Mouse (Mus musculus): ENCODE measurements around the gene Myrfl. TPM values are rescaled to one million over a fixed set of nuclear protein-coding genes. Genes with fewer than 3 reads are reported as not detected.
A peak's percentile ranks its signal among the peaks of the same experiment; 100 is the strongest.

Myrfl gene
- polyA plus RNA-seq, 1 experiment from 2014 or later: 0.28 TPM

GRCm38 (mm10) chr10:116755881-116756581 is 140.7 kb downstream of the Myrfl start:
- H3K27me3 ChIP-seq (replicated peaks): no peaks in the 10 kb centered on the region
- H3K27ac ChIP-seq (ENCODE audit: poor library complexity, severe bottlenecking): no peak overlapping the region
- ATAC-seq (ENCODE audit: insufficient number of reproducible peaks, low FRiP score): no peak
- no peaks in the 10 kb centered on the region for H3K36me3 ChIP-seq
- H3K4me1 ChIP-seq (replicated peaks): peaks cover 28% of the 10 kb centered on the region
- H3K9me3 ChIP-seq (replicated peaks): no peaks in the 10 kb centered on the region
- H3K4me2 ChIP-seq: no peak overlapping the region
- no peak overlapping the region for H3K4me3 ChIP-seq
- 53% methylated on average over 10 of the region's 10 CpGs for WGBS
- no peak overlapping the region for H3K9ac ChIP-seq

- no peaks in the 10 kb centered on the region for H3K9me3 ChIP-seq (replicated peaks)
- H3K9ac ChIP-seq: no peak overlapping the region
- H3K4me1 ChIP-seq (replicated peaks): peaks cover 37% of the 10 kb centered on the region
- no peak overlapping the region for H3K27ac ChIP-seq (ENCODE audit: poor library complexity, severe bottlenecking)
- H3K4me3 ChIP-seq: no peak overlapping the region
- no peak overlapping the region for H3K4me2 ChIP-seq
- no peaks in the 10 kb centered on the region for H3K27me3 ChIP-seq (replicated peaks)
- no peaks in the 10 kb centered on the region for H3K36me3 ChIP-seq
- no peak for ATAC-seq (ENCODE audit: insufficient number of reproducible peaks, low FRiP score)
- WGBS: 81% methylated on average over 11 of the region's 11 CpGs
These were observed 141.8 kb downstream of the Myrfl start for GRCm38 (mm10) chr10:116754940-116755339.

- Histone ChIP-seq H3K4me2 (peak overlapping the region; percentile 52), H3K9ac (no peak overlapping the region), H3K9me3 (replicated peaks) (peaks cover 6% of the 10 kb centered on the region; the same call in 1 of the 2 replicates), H3K27me3 (replicated peaks) (no peaks in the 10 kb centered on the region), H3K27ac (ENCODE audit: poor library complexity, severe bottlenecking) (no peak overlapping the region; the same call in 1 of the 2 replicates), H3K4me3 (peak overlapping the region; percentile 17; the same call in 1 of the 2 replicates), H3K4me1 (replicated peaks) (peaks cover 30% of the 10 kb centered on the region), H3K36me3 (no peaks in the 10 kb centered on the region)
- 13% methylated on average over 14 of the region's 14 CpGs for WGBS
- ATAC-seq (ENCODE audit: insufficient number of reproducible peaks, low FRiP score): peak; percentile 52; the same call in 1 of the 2 replicates
These were observed 145.8 kb downstream of the Myrfl start for GRCm38 (mm10) chr10:116750895-116751294.

GRCm38 (mm10) chr10:116750062-116750461 is 146.7 kb downstream of the Myrfl start:
- H3K27ac ChIP-seq (ENCODE audit: poor library complexity, severe bottlenecking): no peak overlapping the region
- no peaks in the 10 kb centered on the region for H3K27me3 ChIP-seq (replicated peaks)
- no peak for ATAC-seq (ENCODE audit: insufficient number of reproducible peaks, low FRiP score)
- H3K4me2 ChIP-seq: no peak overlapping the region
- 56% methylated on average over 6 of the region's 6 CpGs for WGBS
- no peak overlapping the region for H3K9ac ChIP-seq
- peaks cover 27% of the 10 kb centered on the region for H3K4me1 ChIP-seq (replicated peaks)
- H3K9me3 ChIP-seq (replicated peaks): peaks cover 6% of the 10 kb centered on the region; the same call in 1 of the 2 replicates
- H3K4me3 ChIP-seq: no peak overlapping the region
- H3K36me3 ChIP-seq: no peaks in the 10 kb centered on the region

GRCm38 (mm10) chr10:116748681-116749080 is 148.0 kb downstream of the Myrfl start:
- H3K27ac ChIP-seq (ENCODE audit: poor library complexity, severe bottlenecking): no peak overlapping the region
- H3K4me3 ChIP-seq: no peak overlapping the region
- peaks cover 6% of the 10 kb centered on the region; the same call in 1 of the 2 replicates for H3K9me3 ChIP-seq (replicated peaks)
- no peak overlapping the region for H3K9ac ChIP-seq
- WGBS: 85% methylated on average over 4 of the region's 4 CpGs
- H3K36me3 ChIP-seq: no peaks in the 10 kb centered on the region
- no peak overlapping the region for H3K4me2 ChIP-seq
- ATAC-seq (ENCODE audit: insufficient number of reproducible peaks, low FRiP score): no peak
- H3K27me3 ChIP-seq (replicated peaks): no peaks in the 10 kb centered on the region
- peaks cover 30% of the 10 kb centered on the region for H3K4me1 ChIP-seq (replicated peaks)

- Histone ChIP-seq H3K9ac (no peak overlapping the region), H3K27me3 (replicated peaks) (no peaks in the 10 kb centered on the region), H3K4me3 (no peak overlapping the region), H3K4me1 (replicated peaks) (peaks cover 28% of the 10 kb centered on the region), H3K36me3 (no peaks in the 10 kb centered on the region), H3K9me3 (replicated peaks) (peaks cover 6% of the 10 kb centered on the region; the same call in 1 of the 2 replicates), H3K4me2 (no peak overlapping the region), H3K27ac (ENCODE audit: poor library complexity, severe bottlenecking) (no peak overlapping the region)
- no peak for ATAC-seq (ENCODE audit: insufficient number of reproducible peaks, low FRiP score)
- WGBS: 52% methylated on average over 10 of the region's 10 CpGs
These were observed 150.3 kb downstream of the Myrfl start for GRCm38 (mm10) chr10:116746281-116747011.

GRCm38 (mm10) chr10:116742696-116743095 is 154.0 kb downstream of the Myrfl start:
- ATAC-seq (ENCODE audit: insufficient number of reproducible peaks, low FRiP score): no peak
- Histone ChIP-seq H3K9ac (no peak overlapping the region), H3K27me3 (replicated peaks) (no peaks in the 10 kb centered on the region), H3K4me3 (no peak overlapping the region), H3K27ac (ENCODE audit: poor library complexity, severe bottlenecking) (no peak overlapping the region), H3K4me1 (replicated peaks) (peaks cover 30% of the 10 kb centered on the region), H3K9me3 (replicated peaks) (no peaks in the 10 kb centered on the region), H3K4me2 (no peak overlapping the region), H3K36me3 (no peaks in the 10 kb centered on the region)
- WGBS: 79% methylated on average over 2 of the region's 2 CpGs

GRCm38 (mm10) chr10:116742189-116742588 is 154.5 kb downstream of the Myrfl start:
- Histone ChIP-seq H3K9me3 (replicated peaks) (no peaks in the 10 kb centered on the region), H3K9ac (no peak overlapping the region), H3K4me3 (no peak overlapping the region), H3K27me3 (replicated peaks) (no peaks in the 10 kb centered on the region), H3K27ac (ENCODE audit: poor library complexity, severe bottlenecking) (no peak overlapping the region), H3K4me1 (replicated peaks) (peaks cover 30% of the 10 kb centered on the region), H3K36me3 (no peaks in the 10 kb centered on the region), H3K4me2 (no peak overlapping the region)
- 86% methylated on average over 8 of the region's 8 CpGs for WGBS
- no peak for ATAC-seq (ENCODE audit: insufficient number of reproducible peaks, low FRiP score)

GRCm38 (mm10) chr10:116741343-116741742 is 155.4 kb downstream of the Myrfl start:
- Histone ChIP-seq H3K9me3 (replicated peaks) (no peaks in the 10 kb centered on the region), H3K4me1 (replicated peaks) (peaks cover 23% of the 10 kb centered on the region), H3K36me3 (no peaks in the 10 kb centered on the region), H3K4me3 (no peak overlapping the region), H3K9ac (no peak overlapping the region), H3K27me3 (replicated peaks) (no peaks in the 10 kb centered on the region), H3K4me2 (no peak overlapping the region), H3K27ac (ENCODE audit: poor library complexity, severe bottlenecking) (no peak overlapping the region)
- WGBS: 84% methylated on average over 6 of the region's 6 CpGs
- no peak for ATAC-seq (ENCODE audit: insufficient number of reproducible peaks, low FRiP score)

GRCm38 (mm10) chr10:116740073-116740472 is 156.6 kb downstream of the Myrfl start:
- 42% methylated on average over 7 of the region's 7 CpGs for WGBS
- H3K4me2 ChIP-seq: no peak overlapping the region
- no peak overlapping the region for H3K9ac ChIP-seq

GRCm38 (mm10) chr10:116738533-116738932 is 158.2 kb downstream of the Myrfl start:
- Histone ChIP-seq H3K4me3 (no peak overlapping the region), H3K9ac (no peak overlapping the region), H3K36me3 (no peaks in the 10 kb centered on the region), H3K27me3 (replicated peaks) (no peaks in the 10 kb centered on the region), H3K4me2 (no peak overlapping the region), H3K27ac (ENCODE audit: poor library complexity, severe bottlenecking) (no peak overlapping the region), H3K4me1 (replicated peaks) (peaks cover 16% of the 10 kb centered on the region), H3K9me3 (replicated peaks) (no peaks in the 10 kb centered on the region)
- WGBS: 90% methylated on average over 8 of the region's 8 CpGs
- ATAC-seq (ENCODE audit: insufficient number of reproducible peaks, low FRiP score): no peak

More at GRCm38 (mm10) chr10:116740073-116740472, 156.6 kb downstream of the Myrfl start:
- Histone ChIP-seq H3K9me3 (replicated peaks) (no peaks in the 10 kb centered on the region), H3K36me3 (no peaks in the 10 kb centered on the region), H3K27ac (ENCODE audit: poor library complexity, severe bottlenecking) (peak overlapping the region; percentile 53; the same call in 1 of the 2 replicates), H3K4me1 (replicated peaks) (peaks cover 20% of the 10 kb centered on the region), H3K4me3 (no peak overlapping the region), H3K27me3 (replicated peaks) (no peaks in the 10 kb centered on the region)
- ATAC-seq (ENCODE audit: insufficient number of reproducible peaks, low FRiP score): no peak

All from heart, embryonic 12.5 days (tissue).